Mouse (Mus musculus): Measurements from ENCODE around the gene Clec2i. TPM values are rescaled to one million over a fixed set of nuclear protein-coding genes. Genes with fewer than 3 reads are reported as not detected.
"Not testable (repeated sequence)": the region's sequence is repeated elsewhere in the genome, so short reads cannot be mapped to it uniquely, and the experiment has no call there.

Clec2i gene
- total RNA-seq, 2 experiments from 2014 or later = not detected

- no peak for DNase-seq
Observed at GRCm38 (mm10) chr6:128855477-128855876, 31.9 kb upstream of the Clec2i start.

DNA sequence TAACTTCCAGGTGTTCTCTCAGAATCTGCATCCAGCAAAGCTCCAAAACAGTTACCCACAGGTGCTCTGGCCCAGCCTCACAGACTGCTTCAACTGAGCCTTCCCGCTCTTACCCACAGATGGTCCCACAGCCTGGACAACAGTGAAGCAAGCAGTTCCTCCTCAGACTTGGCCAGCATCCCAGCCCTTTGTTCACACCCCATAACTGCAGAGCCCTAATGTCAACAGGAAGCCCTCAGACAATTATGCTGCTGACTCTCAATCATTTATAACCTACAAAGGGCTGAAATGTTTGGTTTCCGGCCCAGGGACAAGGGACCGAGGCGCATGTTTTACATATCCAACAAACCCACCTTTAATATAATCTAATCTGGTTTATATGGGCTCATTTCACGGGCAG lies 31.1 kb upstream of the Clec2i start:
- DNase-seq = peak; percentile 49 to 59

DNA sequence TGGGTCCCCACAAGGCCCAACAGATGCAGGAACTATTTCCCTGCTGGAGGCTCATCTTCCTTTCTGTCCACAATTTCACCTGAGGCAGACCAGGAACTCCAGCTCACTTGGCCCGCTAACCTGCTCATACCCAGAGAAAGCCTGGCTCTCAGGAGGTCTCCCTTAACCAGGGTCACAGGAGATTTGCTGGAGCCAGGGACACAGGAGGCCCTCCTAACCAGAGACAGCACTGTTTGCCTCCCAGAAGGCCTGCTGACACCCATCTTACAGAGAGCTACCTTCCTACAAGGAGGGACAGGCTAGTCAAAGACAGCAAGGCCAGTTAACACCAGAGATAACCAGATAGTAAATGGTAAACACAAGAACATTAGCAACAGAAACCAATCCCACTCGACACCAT lies 29.4 kb upstream of the Clec2i start:
- DNase-seq = no peak

- no peak for DNase-seq
Observed at GRCm38 (mm10) chr6:128868861-128869260, 18.5 kb upstream of the Clec2i start.

DNA sequence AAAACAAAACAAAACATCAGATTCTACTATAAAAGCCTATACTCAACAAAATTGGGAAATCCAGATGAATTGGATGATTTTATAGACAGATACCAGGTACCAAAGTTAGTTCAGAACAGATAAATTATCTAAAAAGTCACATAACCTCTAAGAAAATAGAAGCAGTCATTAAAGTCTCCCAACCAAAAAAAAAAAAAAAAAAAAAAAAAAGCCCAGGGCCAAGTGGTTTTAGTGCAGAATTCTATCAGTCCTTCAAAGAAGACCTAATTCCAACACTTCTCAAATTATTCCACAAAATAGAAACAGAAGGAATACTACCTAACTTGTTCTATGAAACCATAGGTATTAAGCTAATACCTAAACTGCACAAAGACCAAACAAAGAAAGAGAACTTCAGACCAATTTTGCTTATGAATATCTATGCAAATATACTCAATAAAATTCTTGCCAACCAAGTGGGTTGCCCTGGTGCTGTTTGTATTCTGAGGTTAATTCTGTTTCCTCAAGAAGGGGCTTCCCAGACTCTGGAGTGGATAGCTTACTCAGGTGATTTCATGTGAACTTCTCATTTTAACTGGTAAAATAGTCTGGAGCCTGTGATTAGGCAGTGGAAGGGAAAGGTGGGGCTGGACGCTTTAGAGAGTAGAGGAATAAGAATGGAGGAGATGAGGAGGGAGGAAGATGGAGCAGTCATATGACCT lies 15.3 kb upstream of the Clec2i start:
- DNase-seq = no peak

DNA sequence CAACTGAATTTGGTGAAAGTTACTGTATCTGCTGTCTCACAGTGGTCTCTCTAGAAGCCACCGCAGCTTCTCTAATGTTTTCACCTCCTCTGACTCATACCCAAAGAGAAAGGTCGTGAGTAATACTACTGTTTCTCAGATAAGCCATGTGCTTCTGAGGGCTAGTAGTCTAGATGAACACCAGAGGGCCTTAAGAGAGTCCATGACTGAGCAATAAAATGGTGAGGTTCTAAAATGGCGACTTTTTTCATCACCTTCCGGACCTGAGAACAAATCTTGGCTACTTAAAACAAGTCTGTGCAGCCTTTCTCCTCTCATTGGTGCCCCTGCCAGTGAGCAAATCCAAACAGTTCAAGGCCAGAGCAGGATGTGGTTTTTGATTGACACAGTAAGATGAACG lies 1.4 kb downstream of the Clec2i start:
- no peak for DNase-seq

- no peak for DNase-seq
Observed at GRCm38 (mm10) chr6:128890948-128891355, 3.6 kb downstream of the Clec2i start, which contains the start of gene BC035044. BC035044 (minus strand) TSS chr6:128891126.

GRCm38 (mm10) chr6:128895404-128896001 lies 8.1 kb downstream of the Clec2i start:
- DNase-seq = no peak

DNA sequence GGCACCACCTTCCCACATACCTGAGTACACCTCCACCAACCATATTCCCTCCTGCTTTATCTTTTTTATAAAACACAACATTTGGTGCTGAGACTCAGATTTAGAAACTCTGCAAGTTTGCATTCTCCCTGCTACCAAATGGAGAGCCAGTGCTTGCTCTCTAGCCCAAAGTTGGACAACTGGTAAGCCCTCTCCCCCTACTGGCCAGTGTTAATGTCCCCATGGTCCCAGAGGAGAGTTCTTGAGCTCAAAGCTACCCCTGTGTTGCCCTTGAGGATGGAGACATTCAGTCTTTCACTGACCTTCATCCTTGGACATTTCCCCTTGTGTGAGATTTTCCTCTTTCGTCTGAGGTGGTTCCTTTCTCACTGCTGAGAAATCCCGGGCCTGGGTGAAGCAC lies 12.7 kb downstream of the Clec2i start:
- no peak for DNase-seq

DNA sequence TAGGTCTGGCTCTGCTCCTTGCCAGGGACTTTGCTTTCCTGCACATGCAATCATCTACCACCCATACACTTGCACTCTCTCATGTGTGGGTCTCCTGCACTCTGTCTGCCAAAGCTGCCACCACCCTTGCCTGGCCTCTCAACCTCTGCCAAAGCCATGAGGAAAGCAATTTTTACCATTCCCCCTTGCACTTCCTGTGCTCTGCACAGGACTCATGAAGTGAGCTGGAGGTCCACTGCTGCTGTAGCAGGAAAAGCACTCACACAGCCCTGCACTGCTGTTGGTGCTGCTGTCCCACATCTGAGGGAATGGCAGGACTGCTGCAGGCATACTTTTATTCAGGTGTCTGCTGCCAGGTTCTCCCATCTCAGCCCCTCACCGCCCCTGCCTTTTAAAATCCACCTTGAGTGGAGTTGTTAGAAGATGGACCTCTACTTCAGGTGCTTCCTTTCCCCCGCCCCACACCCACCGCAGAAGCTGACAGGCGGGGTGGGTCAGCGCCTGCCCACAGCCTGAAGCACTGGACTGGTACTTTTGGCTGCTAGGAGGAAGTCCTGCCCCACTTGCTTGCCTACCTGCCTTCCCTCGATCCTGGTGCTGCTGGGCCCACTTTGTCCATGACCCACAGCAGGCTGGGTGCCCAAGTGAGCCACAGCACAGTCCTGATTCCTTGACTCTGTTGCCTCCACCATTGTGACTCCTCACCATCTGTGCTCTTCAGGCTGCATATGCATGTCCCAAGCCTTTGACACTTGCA lies 13.6 kb downstream of the Clec2i start:
- not testable (repeated sequence) for DNase-seq

- DNase-seq = no peak
Observed at GRCm38 (mm10) chr6:128913598-128914254, 26.3 kb downstream of the Clec2i start.

DNA sequence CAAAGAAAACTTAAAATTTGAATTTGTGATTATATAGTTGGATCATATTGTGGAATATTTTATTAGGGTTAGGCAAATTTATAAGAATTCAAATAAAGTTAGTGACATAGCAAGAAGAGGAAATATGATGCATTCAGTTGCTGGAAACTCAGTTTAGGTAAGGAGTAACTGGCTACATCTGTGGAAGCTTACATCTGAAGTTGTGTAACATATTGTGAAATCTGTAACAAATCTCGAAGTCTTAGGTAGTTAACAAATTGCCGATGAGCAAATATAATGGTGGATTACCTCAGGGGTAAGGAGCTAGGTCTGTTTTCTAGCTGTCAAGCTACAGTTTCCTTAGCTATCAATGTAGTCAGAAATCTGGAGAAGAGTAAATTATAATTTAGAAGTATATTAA lies 29.9 kb downstream of the Clec2i start:
- DNase-seq = no peak

GRCm38 (mm10) chr6:128933050-128933449 lies 45.7 kb downstream of the Clec2i start:
- DNase-seq = no peak

GRCm38 (mm10) chr6:128934081-128934480 lies 46.7 kb downstream of the Clec2i start, which contains the start of gene Clec2g:
Clec2g (plus strand) TSS chr6:128934381.
- not testable (repeated sequence) for DNase-seq

DNA sequence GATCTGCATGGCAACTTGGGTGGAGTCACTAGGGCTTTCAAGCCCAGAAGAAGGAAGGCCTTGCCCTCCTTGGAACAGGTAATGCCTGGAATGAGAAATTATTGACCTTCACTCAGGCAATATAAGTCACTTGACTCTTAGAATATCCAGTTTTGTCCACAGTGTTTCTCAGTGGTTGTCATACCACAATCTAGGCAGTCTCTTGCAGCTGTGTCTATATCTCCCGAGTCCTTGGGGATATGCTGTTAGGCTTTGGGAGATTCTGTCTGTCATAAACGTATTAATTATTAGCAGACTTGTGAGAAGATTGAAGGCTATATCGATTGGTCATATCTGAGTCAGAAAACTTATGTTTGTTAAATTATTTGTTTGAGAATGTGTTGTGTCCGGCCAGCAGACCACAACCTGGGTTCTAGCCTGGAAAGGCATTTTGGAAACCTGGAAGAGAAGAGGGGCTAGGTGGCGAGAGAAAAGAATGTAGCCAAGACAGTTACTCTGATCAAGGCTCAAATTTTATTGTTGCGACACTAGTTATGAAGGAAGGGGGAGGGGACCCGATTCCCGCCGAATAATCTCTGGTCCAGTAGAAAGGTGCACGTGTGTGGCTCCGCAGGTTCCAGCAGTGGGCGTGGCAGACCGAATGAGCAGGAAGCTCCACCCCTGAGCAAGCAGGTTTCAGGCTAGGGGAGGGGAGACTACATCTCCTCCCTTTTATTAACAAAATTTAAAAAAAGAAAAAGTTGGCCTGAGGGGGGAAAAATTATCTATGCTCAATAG lies 48.7 kb downstream of the Clec2i start:
- DNase-seq = not testable (repeated sequence)

DNA sequence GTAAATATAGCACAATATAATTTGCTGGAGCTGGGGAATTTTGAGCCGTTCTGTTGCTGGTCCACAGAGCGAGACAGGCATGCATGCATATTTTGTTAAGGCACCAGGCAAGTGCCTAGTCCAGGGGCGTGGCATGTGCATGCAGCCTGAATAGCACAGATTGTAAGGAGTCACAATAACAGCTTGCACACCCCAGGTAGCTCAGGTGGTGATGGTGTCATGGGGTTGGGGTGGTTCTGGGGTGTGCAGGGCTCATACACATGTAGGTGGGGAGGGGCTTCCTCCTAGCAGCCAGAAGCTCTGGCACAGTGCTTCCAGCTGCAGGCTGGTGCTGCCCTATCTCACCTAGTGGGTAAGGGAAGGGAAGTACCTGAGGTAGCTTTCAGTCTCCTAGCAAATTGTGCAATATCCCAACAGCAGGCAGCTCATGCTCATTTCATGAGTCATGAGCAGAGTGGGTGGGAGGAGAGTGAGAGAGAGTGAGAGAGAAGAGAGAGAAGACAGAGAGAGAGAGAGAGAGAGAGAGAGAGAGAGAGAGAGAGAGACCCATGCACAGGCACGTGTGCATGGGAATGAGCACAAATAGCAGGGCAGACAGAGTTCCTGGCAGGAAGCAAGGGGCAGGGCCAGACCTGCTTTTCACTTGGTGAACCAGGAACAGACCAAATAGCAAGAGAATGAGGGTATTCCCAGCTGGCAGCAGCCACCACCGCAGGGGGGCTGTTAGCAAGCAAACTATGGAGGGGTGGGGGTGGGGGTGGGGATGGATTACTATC lies 54.4 kb downstream of the Clec2i start:
- DNase-seq = no peak

DNA sequence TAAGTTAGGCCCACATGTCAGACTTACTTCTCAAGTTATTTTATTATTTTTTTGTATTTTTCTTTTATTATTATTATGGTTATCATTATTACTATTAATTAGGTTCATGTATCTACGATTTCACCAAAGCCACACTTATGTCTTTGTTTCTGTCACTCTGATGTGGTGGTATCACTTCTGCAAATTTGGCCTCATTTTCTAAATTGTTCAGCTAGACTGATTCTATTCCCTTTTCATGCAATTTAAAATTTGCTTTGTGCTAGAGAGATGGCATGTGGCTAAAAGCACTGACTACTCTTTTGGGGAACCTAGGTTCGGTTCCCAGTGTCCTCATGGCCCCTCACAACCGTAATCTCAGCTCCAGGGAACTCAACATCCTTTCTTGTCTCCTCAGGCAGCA lies 58.2 kb downstream of the Clec2i start:
- no peak for DNase-seq

Data from layer of hippocampus, postnatal 36 days (tissue).